Mouse (Mus musculus): ENCODE data around the gene Mvb12a.
"Not testable (repeated sequence)": the region's sequence is repeated elsewhere in the genome, so short reads cannot be mapped to it uniquely, and the experiment has no call there.

Mvb12a gene

GRCm38 (mm10) chr8:71542632-71543343 lies at the start of gene Mvb12a:
TSS of gene Mvb12a (plus strand) at chr8:71542922.
- peak; percentile 95 for DNase-seq (ENCODE audit: low spot score in 2 of 2)

GRCm38 (mm10) chr8:71495039-71495438 lies 47.7 kb upstream of the Mvb12a start:
- DNase-seq (ENCODE audit: low spot score in 2 of 2), result peak; percentile 75 to 89

GRCm38 (mm10) chr8:71495811-71496210 lies 46.9 kb upstream of the Mvb12a start:
- no peak for DNase-seq (ENCODE audit: low spot score in 2 of 2)

- peak; percentile 78 to 89 for DNase-seq (ENCODE audit: low spot score in 2 of 2)
Measured at GRCm38 (mm10) chr8:71496481-71496880, 46.2 kb upstream of the Mvb12a start.

- DNase-seq (ENCODE audit: low spot score in 2 of 2), result no peak
Measured at GRCm38 (mm10) chr8:71497077-71497645, 45.6 kb upstream of the Mvb12a start.

GRCm38 (mm10) chr8:71497881-71498501 lies 44.7 kb upstream of the Mvb12a start:
- DNase-seq (ENCODE audit: low spot score in 2 of 2), result no peak

- DNase-seq (ENCODE audit: low spot score in 2 of 2), result no peak
Measured at GRCm38 (mm10) chr8:71498816-71499690, 43.7 kb upstream of the Mvb12a start.

- DNase-seq (ENCODE audit: low spot score in 2 of 2), result no peak
Measured at GRCm38 (mm10) chr8:71504349-71504748, 38.4 kb upstream of the Mvb12a start.

GRCm38 (mm10) chr8:71505326-71505725 lies 37.4 kb upstream of the Mvb12a start:
- DNase-seq (ENCODE audit: low spot score in 2 of 2), result no peak

- DNase-seq (ENCODE audit: low spot score in 2 of 2), result no peak
Measured at GRCm38 (mm10) chr8:71505979-71506378, 36.7 kb upstream of the Mvb12a start.

GRCm38 (mm10) chr8:71507589-71508104 lies 35.1 kb upstream of the Mvb12a start:
- peak; percentile 61 to 74 for DNase-seq (ENCODE audit: low spot score in 2 of 2)

- no peak for DNase-seq (ENCODE audit: low spot score in 2 of 2)
Measured at GRCm38 (mm10) chr8:71509316-71509715, 33.4 kb upstream of the Mvb12a start.

GRCm38 (mm10) chr8:71511644-71512043 lies 31.1 kb upstream of the Mvb12a start, which contains the start of gene Plvap:
TSS of gene Plvap (minus strand) at chr8:71511752.
- no peak for DNase-seq (ENCODE audit: low spot score in 2 of 2)

GRCm38 (mm10) chr8:71513018-71513754 lies 29.5 kb upstream of the Mvb12a start:
- no peak for DNase-seq (ENCODE audit: low spot score in 2 of 2)

- DNase-seq (ENCODE audit: low spot score in 2 of 2), result no peak
Measured at GRCm38 (mm10) chr8:71515043-71515442, 27.7 kb upstream of the Mvb12a start.

GRCm38 (mm10) chr8:71516786-71517185 lies 25.9 kb upstream of the Mvb12a start:
- no peak for DNase-seq (ENCODE audit: low spot score in 2 of 2)

- not testable (repeated sequence) for DNase-seq (ENCODE audit: low spot score in 2 of 2)
Measured at GRCm38 (mm10) chr8:71519037-71519825, 23.5 kb upstream of the Mvb12a start.

GRCm38 (mm10) chr8:71521634-71522033 lies 21.1 kb upstream of the Mvb12a start:
- peak; percentile 91 to 98 for DNase-seq (ENCODE audit: low spot score in 2 of 2)

- DNase-seq (ENCODE audit: low spot score in 2 of 2), result no peak
Measured at GRCm38 (mm10) chr8:71525226-71526050, 17.3 kb upstream of the Mvb12a start, which contains the start of gene Ccdc194. TSS of gene Ccdc194 (minus strand) at chr8:71525711.
